Mouse (Mus musculus): ENCODE measurements around the gene Epha3.

Gene Epha3

DNA sequence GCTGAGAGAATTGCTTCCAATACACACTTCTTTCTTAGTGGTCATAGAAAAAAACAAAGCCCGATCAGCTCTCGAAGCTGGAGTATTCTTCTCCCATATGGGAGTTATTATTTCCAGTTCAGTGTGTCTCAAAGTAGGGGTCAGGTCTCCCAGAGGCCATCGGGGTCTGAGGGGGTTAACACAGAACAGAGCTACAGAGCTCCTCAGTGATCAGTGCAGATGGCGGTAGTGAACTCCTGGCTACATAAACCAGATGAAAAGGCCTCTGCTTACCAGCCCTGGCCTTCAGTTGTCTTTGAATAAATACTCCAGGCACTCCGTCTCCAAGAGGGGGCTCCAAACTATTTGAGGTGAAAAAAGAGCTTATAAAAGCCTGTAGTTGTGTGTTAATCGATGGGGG is 362.5 kb downstream of the Epha3 start:
- in situ Hi-C loops (cut with MboI, MseI): no loop called here

DNA sequence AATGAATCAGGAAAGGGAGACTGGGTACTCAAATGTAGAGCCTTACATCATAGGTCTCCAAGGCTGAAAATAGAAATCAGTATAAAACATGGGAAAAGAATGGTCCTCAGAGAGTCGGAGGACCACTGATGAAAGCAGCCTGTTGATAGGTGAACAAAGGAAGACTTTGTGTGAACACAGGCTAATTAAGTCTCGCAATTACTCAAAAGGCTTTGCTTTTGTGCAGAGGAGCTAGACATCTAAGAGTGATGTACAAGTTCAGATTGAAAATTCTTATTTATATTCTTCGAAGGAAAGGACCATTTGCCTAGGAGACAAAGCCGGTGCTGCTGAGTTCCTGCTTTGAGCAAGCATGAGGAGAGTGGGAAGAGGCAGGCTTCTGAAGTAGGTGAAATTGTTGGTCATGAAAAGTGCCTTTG is 363.0 kb downstream of the Epha3 start:
- in situ Hi-C loops (cut with MboI, MseI): no loop called here
